Mouse (Mus musculus): Measurements from ENCODE around the gene Cfap52.

The Cfap52 gene

GRCm38 (mm10) chr11:67965242-67965883 is at the start of gene Cfap52:
Gene Cfap52, minus strand, starts transcription at chr11:67965651.
- ATAC-seq (ENCODE audit: insufficient number of reproducible peaks, low FRiP score, low TSS enrichment) = peak; percentile 66; the same call in 1 of the 2 replicates

GRCm38 (mm10) chr11:68012207-68012606 is 46.8 kb upstream of the Cfap52 start:
- no peak for ATAC-seq (ENCODE audit: insufficient number of reproducible peaks, low FRiP score, low TSS enrichment)

DNA sequence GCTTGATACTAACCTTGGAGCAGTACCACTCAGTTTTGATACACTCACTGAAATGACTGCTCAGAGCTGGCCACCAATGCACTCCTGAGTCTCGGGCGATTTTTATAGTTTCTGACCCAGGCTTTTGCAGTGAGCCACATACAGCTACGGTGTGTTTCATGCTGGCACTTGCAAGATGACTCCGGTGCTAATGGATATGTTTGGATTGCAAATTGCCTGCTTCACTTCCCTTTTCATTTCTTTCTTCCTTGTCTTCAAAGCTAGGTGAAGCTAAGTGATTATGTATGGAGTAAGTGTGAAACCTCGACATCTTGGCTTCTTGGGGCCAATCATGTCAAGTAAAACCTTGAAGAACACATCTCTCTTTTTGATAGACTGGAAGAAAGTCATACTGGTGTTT is 43.9 kb upstream of the Cfap52 start:
- ATAC-seq (ENCODE audit: insufficient number of reproducible peaks, low FRiP score, low TSS enrichment) = no peak

GRCm38 (mm10) chr11:68007645-68008044 is 42.2 kb upstream of the Cfap52 start:
- ATAC-seq (ENCODE audit: insufficient number of reproducible peaks, low FRiP score, low TSS enrichment) = no peak

GRCm38 (mm10) chr11:68006216-68006789 is 40.9 kb upstream of the Cfap52 start:
- no peak for ATAC-seq (ENCODE audit: insufficient number of reproducible peaks, low FRiP score, low TSS enrichment)

DNA sequence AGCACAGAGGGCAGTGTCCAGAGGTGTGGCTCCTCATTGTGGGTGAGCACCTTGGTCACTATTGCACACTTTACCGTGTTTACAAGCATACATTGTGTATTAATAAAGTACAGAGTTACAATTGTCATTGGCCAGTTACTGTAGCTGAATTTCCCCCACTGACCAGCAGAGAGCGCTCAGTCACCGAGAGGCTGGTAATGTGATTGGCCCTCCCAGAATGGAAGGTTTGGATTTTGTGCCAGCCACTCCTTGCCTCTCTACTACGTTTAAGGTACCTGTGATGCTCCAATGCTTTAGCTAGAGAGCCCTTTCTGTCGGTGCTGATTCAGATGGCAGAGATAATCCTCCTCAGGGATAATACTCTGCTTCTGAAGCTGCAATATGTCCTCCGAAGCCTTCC is 38.7 kb upstream of the Cfap52 start:
- peak; percentile 45; the same call in 1 of the 2 replicates for ATAC-seq (ENCODE audit: insufficient number of reproducible peaks, low FRiP score, low TSS enrichment)

DNA sequence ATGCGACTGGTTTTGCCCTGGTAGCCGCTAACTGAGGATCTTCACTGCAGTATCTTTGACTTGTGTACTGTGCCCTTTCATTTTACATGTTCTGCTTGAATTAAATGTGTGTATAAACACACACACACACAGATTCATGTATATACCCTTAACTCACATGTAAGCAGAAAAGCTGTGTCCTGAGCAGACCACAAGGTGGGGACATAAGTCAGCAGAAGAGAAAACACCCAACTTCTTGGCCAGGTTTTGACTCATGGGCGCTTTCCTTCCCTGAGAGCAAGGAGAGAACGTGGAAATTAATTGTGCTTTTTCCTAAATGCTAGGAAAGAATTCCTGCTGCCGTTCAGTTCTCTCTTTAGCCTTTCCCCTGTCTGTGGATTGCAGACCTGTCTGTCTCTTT is 34.2 kb upstream of the Cfap52 start:
- no peak for ATAC-seq (ENCODE audit: insufficient number of reproducible peaks, low FRiP score, low TSS enrichment)

- ATAC-seq (ENCODE audit: insufficient number of reproducible peaks, low FRiP score, low TSS enrichment) = no peak
Observed at GRCm38 (mm10) chr11:67998905-67999304, 33.5 kb upstream of the Cfap52 start.

- no peak for ATAC-seq (ENCODE audit: insufficient number of reproducible peaks, low FRiP score, low TSS enrichment)
Observed at GRCm38 (mm10) chr11:67995965-67996364, 30.5 kb upstream of the Cfap52 start.

DNA sequence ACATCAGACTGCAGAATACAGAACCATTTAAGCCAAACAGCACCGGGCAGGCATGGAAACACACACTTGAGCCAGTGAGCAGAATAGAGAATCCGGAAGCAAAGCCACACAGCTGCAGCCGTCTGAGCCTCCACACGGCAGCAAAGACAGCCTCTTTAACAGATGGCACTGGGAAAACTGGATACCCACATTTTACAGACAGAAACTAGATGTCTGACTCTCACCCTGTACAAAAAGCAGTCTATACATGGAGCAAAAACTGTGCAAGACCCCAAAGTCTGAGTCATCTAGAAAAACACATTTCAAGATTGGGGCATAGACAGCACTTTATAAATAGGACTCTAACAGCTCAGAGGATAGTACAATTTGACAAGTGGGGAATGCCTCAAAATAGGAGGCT is 25.8 kb upstream of the Cfap52 start:
- no peak for ATAC-seq (ENCODE audit: insufficient number of reproducible peaks, low FRiP score, low TSS enrichment)

DNA sequence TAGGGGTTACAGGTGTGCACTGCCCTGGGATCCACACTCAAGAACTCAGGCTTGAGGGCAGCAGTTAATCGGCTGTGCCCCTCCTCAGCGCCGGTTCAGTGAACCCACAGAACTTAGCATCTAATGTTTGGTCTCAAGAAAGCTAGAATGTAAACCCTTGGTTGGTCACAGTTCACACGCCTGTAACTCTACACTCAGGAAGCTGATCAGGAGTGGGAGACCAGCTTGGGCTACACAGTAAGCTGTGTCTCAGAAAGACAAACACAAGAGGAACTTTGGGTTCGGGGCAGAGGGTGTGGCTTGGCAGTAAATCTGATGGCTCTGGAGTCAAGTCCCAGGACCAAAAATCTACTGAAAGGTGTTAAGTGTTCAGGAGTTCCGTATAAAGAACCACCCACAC is 18.1 kb upstream of the Cfap52 start:
- no peak for ATAC-seq (ENCODE audit: insufficient number of reproducible peaks, low FRiP score, low TSS enrichment)

DNA sequence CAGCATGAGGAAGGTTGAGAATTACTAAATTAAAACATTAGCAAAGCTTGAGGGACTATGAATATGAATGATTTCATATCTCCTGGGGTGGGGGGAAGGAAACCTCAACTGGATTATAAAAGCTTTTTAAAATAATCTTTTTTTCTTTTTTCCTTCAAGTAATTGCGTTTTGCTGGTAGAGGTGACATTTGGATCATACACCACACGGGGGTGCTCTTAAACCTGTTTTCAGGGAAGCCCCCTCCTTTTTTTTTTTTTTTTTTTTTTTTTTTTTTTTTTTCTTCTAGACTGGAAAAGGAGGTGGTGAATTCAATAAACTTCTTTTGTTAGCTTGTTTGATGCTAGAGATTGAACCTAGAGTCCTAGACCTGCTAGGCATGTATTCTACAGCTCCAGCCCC is 9.8 kb upstream of the Cfap52 start:
- ATAC-seq (ENCODE audit: insufficient number of reproducible peaks, low FRiP score, low TSS enrichment) = no peak

- no peak for ATAC-seq (ENCODE audit: insufficient number of reproducible peaks, low FRiP score, low TSS enrichment)
Observed at GRCm38 (mm10) chr11:67973225-67973624, 7.8 kb upstream of the Cfap52 start.

DNA sequence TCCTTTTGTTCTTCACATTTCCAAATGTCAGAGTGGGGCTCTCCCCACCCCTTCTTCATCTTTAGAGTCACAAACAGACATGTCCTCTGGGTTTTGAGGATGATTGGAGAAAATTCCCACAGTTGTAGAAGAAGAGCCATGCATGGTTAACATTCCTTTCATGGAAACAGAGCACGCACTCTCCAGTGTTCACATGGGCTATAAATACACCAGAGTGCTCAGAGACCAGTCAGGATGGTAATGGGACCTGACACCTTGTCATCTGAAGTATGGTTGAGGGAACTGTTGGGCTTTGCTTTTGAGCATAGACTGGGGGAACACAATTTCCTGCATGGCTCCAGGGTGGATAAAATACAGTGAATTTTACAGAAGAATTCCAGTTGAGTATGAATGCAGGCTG is 7.2 kb upstream of the Cfap52 start:
- ATAC-seq (ENCODE audit: insufficient number of reproducible peaks, low FRiP score, low TSS enrichment) = no peak

GRCm38 (mm10) chr11:67967831-67968230 is 2.4 kb upstream of the Cfap52 start:
- no peak for ATAC-seq (ENCODE audit: insufficient number of reproducible peaks, low FRiP score, low TSS enrichment)

- ATAC-seq (ENCODE audit: insufficient number of reproducible peaks, low FRiP score, low TSS enrichment) = peak; percentile 52; the same call in 1 of the 2 replicates
Observed at GRCm38 (mm10) chr11:67965905-67966878, 741 bp upstream of the Cfap52 start, which contains the start of gene Stx8. Gene Stx8, plus strand, starts transcription at chr11:67966193.

- ATAC-seq (ENCODE audit: insufficient number of reproducible peaks, low FRiP score, low TSS enrichment) = no peak
Observed at GRCm38 (mm10) chr11:67964110-67964509, 1.3 kb downstream of the Cfap52 start.

GRCm38 (mm10) chr11:67954413-67954812 is 11.0 kb downstream of the Cfap52 start:
- no peak for ATAC-seq (ENCODE audit: insufficient number of reproducible peaks, low FRiP score, low TSS enrichment)

DNA sequence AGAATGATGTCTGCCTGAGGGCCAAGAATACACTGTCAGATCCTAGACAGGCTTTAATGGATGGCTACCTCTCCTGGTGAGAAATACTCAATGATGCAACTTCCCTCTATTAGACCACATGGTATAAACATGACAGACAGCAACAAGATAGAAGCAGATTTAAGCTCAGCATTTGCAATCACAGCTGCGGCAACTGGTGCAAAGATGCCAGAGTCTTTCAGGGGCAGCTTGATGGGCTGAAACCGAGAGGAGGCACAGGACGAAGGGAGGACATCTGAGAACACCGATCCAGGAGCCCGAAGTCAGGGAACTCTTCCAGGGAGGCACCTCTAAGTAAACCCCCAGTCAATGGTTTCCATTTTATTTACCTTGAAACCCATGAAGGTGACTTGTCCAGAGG is 11.8 kb downstream of the Cfap52 start:
- no peak for ATAC-seq (ENCODE audit: insufficient number of reproducible peaks, low FRiP score, low TSS enrichment)

- ATAC-seq (ENCODE audit: insufficient number of reproducible peaks, low FRiP score, low TSS enrichment) = no peak
Observed at GRCm38 (mm10) chr11:67949475-67949874, 16.0 kb downstream of the Cfap52 start.

- no peak for ATAC-seq (ENCODE audit: insufficient number of reproducible peaks, low FRiP score, low TSS enrichment)
Observed at GRCm38 (mm10) chr11:67948229-67948628, 17.2 kb downstream of the Cfap52 start.

Measured in cerebellum, adult (tissue).